8 mouse cellular contexts compared by ENCODE assay signal in genomic region chr4:150087890-150088530, GRCm38 (mm10). TPM values are rescaled to one million over a fixed set of nuclear protein-coding genes. Genes with fewer than 3 reads are reported as not detected.
DNase-seq lines count a peak whose midpoint lies in the region; ATAC-seq lines count a peak whose summit lies in the region.

No protein-coding gene starts in this region.

- H3K9me3 ChIP-seq in kidney, embryonic 16.5 days (ENCODE audit: low read length) = no peaks in the 10 kb centered on the region
- no peaks in the 10 kb centered on the region for H3K9me3 ChIP-seq in embryonic facial prominence, embryonic 12.5 days
- H3K9me3 ChIP-seq in intestine, embryonic 14.5 days (ENCODE audit: control insufficient read depth, low read length) = no peaks in the 10 kb centered on the region

- H3K27me3 ChIP-seq in kidney, embryonic 16.5 days (ENCODE audit: insufficient read depth, low read length) = no peaks in the 10 kb centered on the region; the same call in 1 of the 2 replicates
- H3K27me3 ChIP-seq in embryonic facial prominence, embryonic 12.5 days = peaks cover 14% of the 10 kb centered on the region; the same call in 1 of the 2 replicates
- 0 out of 2 replicates have a peak, but pooled peaks cover 6% of the 10 kb centered on the region for H3K27me3 ChIP-seq in intestine, embryonic 14.5 days (replicated peaks; ENCODE audit: control insufficient read depth, insufficient read depth, low read length)

- H3K4me3 ChIP-seq in kidney, embryonic 16.5 days (ENCODE audit: low read length) = peak overlapping the region; percentile 70
- H3K4me3 ChIP-seq in embryonic facial prominence, embryonic 12.5 days = peak overlapping the region; percentile 57
- peak overlapping the region; percentile 63 for H3K4me3 ChIP-seq in intestine, embryonic 14.5 days (ENCODE audit: low read depth, low read length)

- peaks cover 10% of the 10 kb centered on the region for H3K4me1 ChIP-seq in kidney, embryonic 16.5 days (ENCODE audit: insufficient read depth, low read length)
- 0 out of 2 replicates have a peak, but pooled peaks cover 3% of the 10 kb centered on the region for H3K4me1 ChIP-seq in embryonic facial prominence, embryonic 12.5 days
- peaks cover 6% of the 10 kb centered on the region for H3K4me1 ChIP-seq in intestine, embryonic 14.5 days (replicated peaks; ENCODE audit: control insufficient read depth, insufficient read depth, low read length)

- H3K27ac ChIP-seq in kidney, embryonic 16.5 days (ENCODE audit: low read length) = peak overlapping the region; percentile 8; the same call in 1 of the 2 replicates
- H3K27ac ChIP-seq in embryonic facial prominence, embryonic 12.5 days = peak overlapping the region; percentile 64; the same call in 1 of the 2 replicates
- no peak overlapping the region for H3K27ac ChIP-seq in intestine, embryonic 14.5 days (ENCODE audit: low read depth)

- DNase-seq in kidney, postnatal 14 days = no peak
- DNase-seq in intestine, embryonic 14.5 days (ENCODE audit: low spot score) = no peak
- DNase-seq in urinary bladder, adult 18-20 months (ENCODE audit: low spot score in 2 of 2) = no peak
- DNase-seq in adrenal gland, adult (ENCODE audit: inconsistent age in 2 of 2, low spot score in 1 of 2) = no peak

- ATAC-seq in kidney, embryonic 16.5 days (ENCODE audit: low FRiP score, low TSS enrichment) = no peak
- ATAC-seq in embryonic facial prominence, embryonic 12.5 days (ENCODE audit: insufficient number of reproducible peaks, insufficient read depth, low FRiP score, low TSS enrichment) = no peak
- ATAC-seq in intestine, embryonic 14.5 days (replicated peaks; ENCODE audit: low FRiP score, low TSS enrichment, low read depth) = no peak
- ATAC-seq in monocyte, adult 5-6 weeks (replicated peaks; ENCODE audit: insufficient number of reproducible peaks, low FRiP score, low TSS enrichment, poor library complexity, severe bottlenecking) = peak; percentile 2; the same call in 1 of the 2 replicates
- ATAC-seq in granulocyte monocyte progenitor cell, adult 5-6 weeks (replicated peaks; ENCODE audit: poor library complexity, severe bottlenecking) = no peak

- H3K36me3 ChIP-seq in kidney, embryonic 16.5 days (ENCODE audit: insufficient read depth, low read length) = no peaks in the 10 kb centered on the region
- no peaks in the 10 kb centered on the region for H3K36me3 ChIP-seq in embryonic facial prominence, embryonic 12.5 days
- H3K36me3 ChIP-seq in intestine, embryonic 14.5 days (ENCODE audit: control insufficient read depth, insufficient read depth, low read length) = no peaks in the 10 kb centered on the region

- peak overlapping the region; percentile 100 for H3K4me2 ChIP-seq in kidney, embryonic 16.5 days (replicated peaks; ENCODE audit: low read depth, low read length)
- peak overlapping the region; percentile 98 for H3K4me2 ChIP-seq in embryonic facial prominence, embryonic 12.5 days (replicated peaks)
- H3K4me2 ChIP-seq in intestine, embryonic 14.5 days (ENCODE audit: low read length) = peak overlapping the region; percentile 100

- H3K9ac ChIP-seq in kidney, embryonic 16.5 days (replicated peaks; ENCODE audit: low read length) = peak overlapping the region; percentile 70
- H3K9ac ChIP-seq in embryonic facial prominence, embryonic 12.5 days = peak overlapping the region; percentile 64
- H3K9ac ChIP-seq in intestine, embryonic 14.5 days (ENCODE audit: low read length) = peak overlapping the region; percentile 51

- 16% methylated on average over 29 of the region's 29 CpGs for whole genome bisulfite sequencing in kidney, embryonic 16.5 days
- WGBS in embryonic facial prominence, embryonic 12.5 days = 18% methylated on average over 29 of the region's 29 CpGs
- WGBS in intestine, embryonic 14.5 days = 18% methylated on average over 29 of the region's 29 CpGs

RNA-seq across cellular contexts. Expression of gene Gpr157, which starts 0.8 kb away (rescaled TPM):
- polyA plus RNA-seq in kidney, embryonic 16.5 days (2015; fragmentation: Nextera tagmentation; extraction: Ambion mirVana) = 0.40 and 0.51 TPM in 2 replicates
- 0.75 and 1.1 TPM in 2 replicates for polyA plus RNA-seq in embryonic facial prominence, embryonic 12.5 days (2016; fragmentation: Nextera tagmentation; extraction: Ambion mirVana)
- polyA plus RNA-seq in intestine, embryonic 14.5 days (2014; fragmentation: Nextera tagmentation; extraction: Ambion mirVana) = 0.42 and 0.44 TPM in 2 replicates
- total RNA-seq in monocyte, adult 5-6 weeks (2017) = 0.19 to 0.39 TPM (median 0.32 TPM) in 3 replicates
- 0.62 and 0.94 TPM in 2 replicates for total RNA-seq in granulocyte monocyte progenitor cell, adult 5-6 weeks (2014; fragmentation: Nextera tagmentation)
- total RNA-seq in granulocyte monocyte progenitor cell, adult 5-6 weeks (2017) = 1.6 and 2.6 TPM in 2 replicates

RNA-seq across cellular contexts. Expression of gene Slc2a5, which starts 31.1 kb away (rescaled TPM):
- polyA plus RNA-seq in kidney, embryonic 16.5 days (2015; fragmentation: Nextera tagmentation; extraction: Ambion mirVana) = 2.2 and 2.5 TPM in 2 replicates
- 1.0 and 1.3 TPM in 2 replicates for polyA plus RNA-seq in embryonic facial prominence, embryonic 12.5 days (2016; fragmentation: Nextera tagmentation; extraction: Ambion mirVana)
- polyA plus RNA-seq in intestine, embryonic 14.5 days (2014; fragmentation: Nextera tagmentation; extraction: Ambion mirVana) = 1.3 and 1.9 TPM in 2 replicates
- 0.10 TPM in 1 of 3 replicates, not detected in the others for total RNA-seq in monocyte, adult 5-6 weeks (2017)
- total RNA-seq in granulocyte monocyte progenitor cell, adult 5-6 weeks (2014; fragmentation: Nextera tagmentation) = not detected in 2 replicates
- total RNA-seq in granulocyte monocyte progenitor cell, adult 5-6 weeks (2017) = not detected in 2 replicates
